Mouse (Mus musculus): ENCODE measurements around the gene Spaca4.

DNA sequence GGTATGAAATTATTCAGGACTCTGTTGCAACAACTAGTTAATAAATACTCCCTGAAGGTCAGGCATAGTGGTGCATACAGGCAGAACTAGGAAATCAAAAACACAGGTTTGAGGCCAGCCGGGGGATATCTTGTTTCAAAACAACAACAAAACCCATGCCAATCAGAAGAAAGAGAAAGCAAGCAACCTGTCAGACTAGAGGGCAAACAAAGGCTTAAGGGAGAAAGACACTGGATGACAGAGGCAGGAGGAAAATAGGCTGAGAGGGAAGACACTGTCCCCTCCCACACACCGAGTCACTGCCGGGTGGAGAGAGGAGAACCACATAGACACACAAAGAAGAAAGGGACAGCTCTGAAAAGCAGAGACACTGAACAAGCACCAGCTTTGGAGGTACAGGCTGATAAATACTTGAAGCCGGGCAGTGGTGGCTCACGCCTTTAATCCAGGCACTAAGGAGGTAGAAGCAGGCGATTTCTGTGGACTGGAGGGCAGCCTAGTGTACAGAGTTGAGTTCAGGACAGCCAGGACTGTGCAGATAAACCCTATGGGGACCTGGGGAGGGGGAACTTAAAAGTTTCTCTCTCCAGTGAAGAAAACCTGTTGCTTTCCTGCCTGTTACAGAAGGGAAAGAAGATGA, 11.6 kb downstream of the Spaca4 start:
- no peak for TF ChIP-seq POLR2AphosphoS5 (IDR thresholded peaks at IDR 0.05; ENCODE audit: borderline replicate concordance, low read depth, low read length)
- TF ChIP-seq MXI1 (IDR thresholded peaks at IDR 0.05; ENCODE audit: low read depth, low read length), result no peak
- no peak for TF ChIP-seq CTCF (IDR thresholded peaks at IDR 0.05 in 2 of 3, conservative IDR thresholded peaks at IDR 0.05 in 1 of 3; ENCODE audit: control insufficient read depth in 1 of 3, insufficient read depth in 1 of 3, low read depth in 2 of 3, low read length in 3 of 3, poor library complexity in 1 of 3, severe bottlenecking in 1 of 3)
- TF ChIP-seq EP300 (IDR thresholded peaks at IDR 0.05; ENCODE audit: low read depth in 1 of 2, low read length in 2 of 2), result no peak
- no peak for TF ChIP-seq UBTF (IDR thresholded peaks at IDR 0.05; ENCODE audit: borderline replicate concordance, insufficient read depth, low read depth, low read length)
- no peak for TF ChIP-seq KAT2A (conservative IDR thresholded peaks at IDR 0.05; ENCODE audit: low read depth, low read length)
- no peak for TF ChIP-seq ELF1 (IDR thresholded peaks at IDR 0.05; ENCODE audit: low read depth, low read length)
- TF ChIP-seq POLR2AphosphoS2 (IDR thresholded peaks at IDR 0.05; ENCODE audit: low read length), result no peak
- no peak for TF ChIP-seq ZKSCAN1 (IDR thresholded peaks at IDR 0.05; ENCODE audit: low read depth, low read length)
- TF ChIP-seq POLR2A (IDR thresholded peaks at IDR 0.05; ENCODE audit: control insufficient read depth in 1 of 2, insufficient read depth in 1 of 2, low read depth in 1 of 2, low read length in 2 of 2, poor library complexity in 1 of 2), result no peak
- no peak for TF ChIP-seq TBP (IDR thresholded peaks at IDR 0.05; ENCODE audit: low read depth, low read length)
- TF ChIP-seq RCOR1 (IDR thresholded peaks at IDR 0.05; ENCODE audit: low read depth, low read length), result no peak
- no peak for TF ChIP-seq CHD1 (IDR thresholded peaks at IDR 0.05; ENCODE audit: low read depth, low read length)
- no peak for TF ChIP-seq MEF2A (IDR thresholded peaks at IDR 0.05; ENCODE audit: extremely low read depth, insufficient replicate concordance, low read depth, low read length, poor library complexity, severe bottlenecking)

Data from MEL (cell line).